Mouse (Mus musculus) c-Kit-positive CD71-negative TER-119-negative erythroid progenitor cells, embryonic 14.5 days (primary cell): Measurements from ENCODE around the gene Mtch1.

Experiments used
- DNase-seq: peaks from one replicate; pipeline ENCODE4 v3.0.0-alpha.2; 2013; ENCODE audit warnings: low read depth

The Mtch1 gene

GRCm38 (mm10) chr17:29305058-29305806 is 42.5 kb downstream of the Mtch1 start:
- no peak for DNase-seq

GRCm38 (mm10) chr17:29304376-29305057 is 43.2 kb downstream of the Mtch1 start:
- peak; percentile 46 for DNase-seq

DNA sequence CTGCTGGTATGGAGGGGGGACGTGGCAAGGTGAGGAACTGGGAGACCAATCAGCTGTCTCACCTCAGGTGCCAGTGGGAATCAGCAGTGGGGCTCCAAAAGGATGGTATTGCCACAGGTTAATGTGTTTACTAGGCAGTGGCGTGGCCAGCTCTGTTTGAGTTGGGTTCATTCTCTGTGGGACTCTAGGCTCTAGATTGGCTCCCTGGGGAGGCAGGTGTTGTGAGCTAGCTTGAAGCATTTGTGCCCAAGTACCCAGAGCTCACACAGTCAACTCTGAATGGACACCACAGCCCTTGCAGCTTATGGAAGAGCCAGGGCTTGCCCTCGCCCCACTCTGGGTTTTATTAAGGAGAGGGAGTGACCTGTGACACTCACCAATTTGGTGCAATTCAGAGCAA is 43.9 kb downstream of the Mtch1 start:
- DNase-seq: no peak

GRCm38 (mm10) chr17:29303087-29303486 is 44.6 kb downstream of the Mtch1 start:
- DNase-seq: no peak

DNA sequence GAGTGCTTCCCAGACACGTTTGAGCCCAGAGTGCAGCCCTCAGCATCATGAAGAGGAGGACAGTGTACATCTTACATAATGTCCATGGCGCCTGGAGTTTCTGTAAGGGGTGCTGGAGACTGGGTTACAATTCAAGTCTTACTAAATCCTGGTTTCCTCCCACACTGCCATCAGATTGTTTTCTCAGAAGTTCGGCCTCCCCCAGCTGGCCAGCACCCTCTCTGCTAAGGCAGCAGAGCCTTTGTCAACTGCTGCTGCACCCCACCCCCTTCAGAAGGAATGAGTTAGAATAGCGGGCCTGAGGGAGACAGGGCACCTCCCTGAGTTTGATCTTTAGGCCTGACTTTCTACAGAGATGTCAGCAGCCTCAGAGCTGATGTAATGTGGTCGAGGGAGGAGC is 45.6 kb downstream of the Mtch1 start:
- DNase-seq: no peak

GRCm38 (mm10) chr17:29301421-29301820 is 46.3 kb downstream of the Mtch1 start:
- no peak for DNase-seq

DNA sequence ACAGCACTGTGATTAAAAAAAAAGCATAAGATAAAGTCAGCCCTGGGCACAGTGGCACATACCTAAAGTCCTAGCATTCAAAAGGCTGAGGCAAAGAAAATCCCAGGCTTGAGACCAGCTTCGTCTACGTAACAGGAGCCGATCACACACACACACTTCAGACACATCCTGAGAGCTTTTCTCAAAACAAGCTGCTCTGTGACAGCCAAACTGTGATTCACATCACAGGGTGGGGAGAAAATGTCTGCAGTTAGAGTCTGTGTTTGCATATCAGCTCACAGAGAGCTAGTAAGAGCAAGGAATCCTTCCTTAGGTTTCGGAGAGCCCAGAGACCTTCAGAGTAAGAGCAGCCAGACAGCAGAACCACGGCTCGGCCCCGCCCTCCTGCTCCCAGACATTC is 46.8 kb downstream of the Mtch1 start:
- no peak for DNase-seq

DNA sequence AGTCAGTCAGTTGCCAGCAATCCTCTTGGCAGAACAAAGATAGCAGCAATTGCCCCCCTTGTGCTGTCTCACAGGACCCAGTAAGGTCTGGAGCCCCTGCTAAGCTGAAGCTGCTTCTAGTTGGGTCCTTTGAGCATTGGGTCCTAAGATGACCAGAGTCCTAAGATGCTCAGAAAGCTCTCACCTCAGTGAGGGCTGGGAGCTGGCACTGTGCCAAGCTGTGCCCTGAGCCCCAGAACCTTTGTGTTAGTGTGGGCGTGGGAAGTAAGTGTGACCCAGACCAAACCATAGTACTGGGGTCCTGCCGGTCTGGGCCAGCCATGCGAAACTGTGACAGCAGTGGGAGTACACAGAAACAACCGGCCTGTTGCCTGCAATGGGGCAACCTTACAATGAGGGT is 48.5 kb downstream of the Mtch1 start:
- no peak for DNase-seq

DNA sequence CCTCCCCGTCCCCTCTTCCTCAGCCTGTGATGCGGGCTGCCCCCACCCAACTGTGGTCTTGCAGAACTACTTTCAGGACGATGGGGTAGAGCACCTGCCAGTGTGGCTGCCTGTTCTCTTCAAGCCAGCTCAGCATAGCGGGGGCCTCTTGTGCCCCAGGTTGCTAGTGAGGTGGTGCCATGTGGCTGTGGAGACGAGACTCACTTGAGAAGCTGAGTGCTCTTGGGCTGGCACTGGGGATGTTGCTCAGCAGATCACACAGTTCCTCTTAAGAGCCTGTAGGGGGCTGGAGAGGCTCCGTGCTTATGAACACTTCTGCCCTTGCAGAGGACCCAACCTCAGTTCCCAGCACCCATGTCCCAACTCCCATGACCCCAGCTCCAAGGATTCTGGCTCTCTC is 49.9 kb downstream of the Mtch1 start:
- DNase-seq: no peak

- DNase-seq: no peak
These were observed 50.4 kb downstream of the Mtch1 start for GRCm38 (mm10) chr17:29297321-29297720.

- DNase-seq: no peak
These were observed 51.9 kb downstream of the Mtch1 start for GRCm38 (mm10) chr17:29295835-29296234.

DNA sequence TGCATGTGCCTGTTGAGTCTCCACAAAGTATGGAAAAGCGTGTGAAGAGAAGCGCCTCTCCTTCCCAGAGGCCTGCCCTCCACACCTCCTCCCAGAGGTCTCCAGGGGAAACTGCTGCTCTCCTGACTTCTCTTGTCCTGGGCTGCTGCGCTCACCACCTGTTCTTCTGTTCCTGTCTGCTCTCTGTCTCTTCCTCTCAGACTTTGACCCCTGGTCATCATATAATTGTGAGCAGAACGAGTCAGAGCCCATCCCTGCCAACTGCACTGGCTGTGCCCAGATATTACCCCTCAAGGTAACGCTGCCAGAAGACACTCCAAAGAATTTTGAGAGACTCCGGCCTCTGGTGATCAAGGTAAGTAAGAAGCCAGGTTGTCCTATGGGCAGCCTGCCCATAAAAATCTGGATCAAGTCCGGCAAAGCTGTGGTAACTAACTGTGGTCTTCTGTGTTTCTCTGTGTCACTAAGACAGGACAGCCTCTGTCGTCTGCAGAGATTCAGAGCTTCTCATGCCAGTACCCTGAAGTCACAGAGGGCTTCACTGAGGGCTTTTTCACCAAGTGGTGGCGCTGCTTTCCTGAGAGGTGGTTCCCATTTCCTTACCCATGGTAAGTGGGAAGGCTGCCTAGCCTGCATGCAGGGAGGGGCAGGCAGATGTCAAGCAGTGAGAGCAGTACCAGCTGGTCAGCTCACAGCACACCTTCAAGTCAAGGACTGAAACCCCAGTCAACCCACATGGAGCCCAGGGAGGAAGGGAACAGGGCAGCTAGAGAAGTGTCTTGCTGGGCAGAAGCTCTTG is 53.7 kb downstream of the Mtch1 start:
- no peak for DNase-seq

GRCm38 (mm10) chr17:29292996-29293395 is 54.7 kb downstream of the Mtch1 start:
- DNase-seq: no peak

GRCm38 (mm10) chr17:29291793-29292192 is 55.9 kb downstream of the Mtch1 start:
- no peak for DNase-seq

- DNase-seq: no peak
These were observed 65.3 kb downstream of the Mtch1 start for GRCm38 (mm10) chr17:29282216-29282952.
